In genomic region chr3:109984086-109984485, GRCm38 (mm10) we compare ENCODE assay signal across 22 mouse cellular contexts.
A peak's percentile ranks its signal among the peaks of the same experiment; 100 is the strongest.
DNase-seq lines count a peak whose midpoint lies in the region; ATAC-seq and TF ChIP-seq lines count a peak whose summit lies in the region.
"Had no signal": no experiment of that assay in that cellular context is flagged by ENCODE, and none has a peak within 500 bp of the region (broad histone marks: within the 10 kb centered on the region; RNA-seq: fewer than 3 reads in every experiment).

No protein-coding gene starts in this region.

- 20% methylated on average over 2 of the region's 2 CpGs for whole genome bisulfite sequencing in forebrain, postnatal 0 days
- WGBS in forebrain, embryonic 12.5 days, result 82% methylated on average over 2 of the region's 2 CpGs

- H3K9ac ChIP-seq in forebrain, postnatal 0 days, result no peak overlapping the region
- H3K9ac ChIP-seq in forebrain, embryonic 12.5 days, result no peak overlapping the region
- H3K9ac ChIP-seq: embryonic facial prominence, embryonic 13.5 days; heart, embryonic 12.5 days; hindbrain, embryonic 13.5 days; intestine, embryonic 15.5 days; lung, embryonic 14.5 days had no signal

- TF ChIP-seq CTCF in forebrain, postnatal 0 days (IDR thresholded peaks at IDR 0.05; ENCODE audit: low read depth), result no peak

- intact Hi-C loops in left cerebral cortex, postnatal 14 days (cut with DNase I), result no loop called here

- no peak overlapping the region for H3K4me2 ChIP-seq in forebrain, postnatal 0 days (ENCODE audit: low read depth)
- H3K4me2 ChIP-seq in forebrain, embryonic 12.5 days, result no peak overlapping the region
- H3K4me2 ChIP-seq: embryonic facial prominence, embryonic 13.5 days; heart, embryonic 12.5 days; hindbrain, embryonic 13.5 days; intestine, embryonic 15.5 days; liver, embryonic 11.5 days; lung, embryonic 14.5 days had no signal

- no peaks in the 10 kb centered on the region for H3K27me3 ChIP-seq in forebrain, postnatal 0 days (ENCODE audit: insufficient read depth, low read length)
- H3K27me3 ChIP-seq in forebrain, embryonic 12.5 days, result no peaks in the 10 kb centered on the region
- H3K27me3 ChIP-seq: embryonic facial prominence, embryonic 13.5 days; heart, embryonic 12.5 days; hindbrain, embryonic 13.5 days; intestine, embryonic 15.5 days had no signal

- no peaks in the 10 kb centered on the region for H3K9me3 ChIP-seq in forebrain, postnatal 0 days (ENCODE audit: low read length)
- no peaks in the 10 kb centered on the region for H3K9me3 ChIP-seq in forebrain, embryonic 12.5 days
- H3K9me3 ChIP-seq: embryonic facial prominence, embryonic 13.5 days; heart, embryonic 12.5 days; hindbrain, embryonic 13.5 days; intestine, embryonic 15.5 days had no signal

- DNase-seq in forebrain, postnatal 0 days, result peak; percentile 64
- peak; percentile 5 to 41 for DNase-seq in left cerebral cortex, postnatal 14 days (ENCODE audit: low spot score in 2 of 2)
- no peak for DNase-seq in left cerebral cortex, adult 18-20 months (ENCODE audit: low spot score in 2 of 2)
- DNase-seq in right cerebral cortex, adult 18-20 months, result peak; percentile 13
- no peak for DNase-seq in right cerebral cortex, adult 2 months (ENCODE audit: low spot score in 2 of 2)
- no peak for DNase-seq in adrenal gland, postnatal 25 days
- DNase-seq: B cell, adult 2 months; cerebellum, adult 9-11 months; gastrocnemius, postnatal 36 days; heart, postnatal 14 days; kidney, adult 9 months; kidney, postnatal 25 days; layer of hippocampus, adult 9-11 months; lung, embryonic 14.5 days; thymus, adult 18-20 months; thymus, postnatal 4 days had no signal

- no peak for ATAC-seq in forebrain, postnatal 0 days
- no peak for ATAC-seq in forebrain, embryonic 12.5 days (ENCODE audit: low FRiP score)
- ATAC-seq: intestine, embryonic 15.5 days had no signal

- H3K36me3 ChIP-seq in forebrain, postnatal 0 days (ENCODE audit: insufficient read depth), result no peaks in the 10 kb centered on the region
- no peaks in the 10 kb centered on the region for H3K36me3 ChIP-seq in forebrain, embryonic 12.5 days (replicated peaks)
- H3K36me3 ChIP-seq: embryonic facial prominence, embryonic 13.5 days; heart, embryonic 12.5 days; hindbrain, embryonic 13.5 days; intestine, embryonic 15.5 days had no signal

- H3K4me3 ChIP-seq in forebrain, postnatal 0 days (ENCODE audit: low read depth, low read length), result no peak overlapping the region
- H3K4me3 ChIP-seq in forebrain, embryonic 12.5 days (replicated peaks), result no peak overlapping the region
- H3K4me3 ChIP-seq: embryonic facial prominence, embryonic 13.5 days; heart, embryonic 12.5 days; hindbrain, embryonic 13.5 days; intestine, embryonic 15.5 days had no signal

- no peak overlapping the region for H3K27ac ChIP-seq in forebrain, postnatal 0 days (ENCODE audit: low read depth, low read length)
- no peak overlapping the region for H3K27ac ChIP-seq in forebrain, embryonic 12.5 days
- H3K27ac ChIP-seq: embryonic facial prominence, embryonic 13.5 days; hindbrain, embryonic 13.5 days; intestine, embryonic 15.5 days had no signal

- H3K4me1 ChIP-seq in forebrain, postnatal 0 days (ENCODE audit: insufficient read depth), result no peaks in the 10 kb centered on the region; the same call in 1 of the 2 replicates
- H3K4me1 ChIP-seq in forebrain, embryonic 12.5 days, result no peaks in the 10 kb centered on the region
- H3K4me1 ChIP-seq: embryonic facial prominence, embryonic 13.5 days; heart, embryonic 12.5 days; hindbrain, embryonic 13.5 days; intestine, embryonic 15.5 days had no signal

Comparison
In these comparisons a context has a peak if more than half of its experiments do, and no peak if none do; other contexts are left out.
1. DNase-seq: peak in forebrain, postnatal 0 days (single experiment), left cerebral cortex, postnatal 14 days (2 of 2) and right cerebral cortex, adult 18-20 months (single experiment); none in left cerebral cortex, adult 18-20 months (0 of 2), right cerebral cortex, adult 2 months (0 of 2) and adrenal gland, postnatal 25 days (single experiment).